Mouse (Mus musculus): ENCODE measurements around the gene Ndufa13. TPM values are rescaled to one million over a fixed set of nuclear protein-coding genes. Genes with fewer than 3 reads are reported as not detected.
"Not testable (repeated sequence)": the region's sequence is repeated elsewhere in the genome, so short reads cannot be mapped to it uniquely, and the experiment has no call there.

Ndufa13 gene
- total RNA-seq (2022): 100 to 1,000 TPM; 248 to 328 (median 285) TPM

- DNase-seq (ENCODE audit: low spot score in 2 of 2): peak in 1 of 2 experiments; percentile 28
These were observed at the start of gene Ndufa13, which contains the start of the genes Tssk6 and Yjefn3 for GRCm38 (mm10) chr8:69902163-69903062. Ndufa13 (minus strand) TSS chr8:69902558. Tssk6 (plus strand) TSS chr8:69902184. Yjefn3 (minus strand) TSS chr8:69902712.

DNA sequence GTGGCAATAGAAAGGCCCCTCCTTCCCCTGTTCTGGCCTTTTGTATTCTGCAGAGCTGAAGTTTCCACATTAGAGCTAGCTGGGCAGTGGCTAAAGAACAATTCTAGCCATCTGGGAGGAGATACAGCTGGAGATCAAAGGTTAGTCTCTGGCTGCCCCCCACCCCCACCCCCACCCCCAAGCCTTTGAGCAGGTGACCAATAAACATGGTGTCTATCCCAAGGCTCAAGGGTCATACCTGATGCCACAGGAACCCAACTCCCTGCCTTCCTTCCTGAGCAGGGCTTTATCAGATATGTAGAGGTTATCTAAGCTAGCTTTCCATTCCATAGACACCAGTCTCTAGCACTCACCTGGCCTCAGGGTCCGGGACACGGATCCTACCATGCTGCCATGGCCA, 47.9 kb upstream of the Ndufa13 start:
- DNase-seq (ENCODE audit: low spot score in 2 of 2): no peak

GRCm38 (mm10) chr8:69942495-69942894, 40.1 kb upstream of the Ndufa13 start:
- DNase-seq (ENCODE audit: low spot score in 2 of 2): not testable (repeated sequence)

- no peak for DNase-seq (ENCODE audit: low spot score in 2 of 2)
These were observed 38.0 kb upstream of the Ndufa13 start for GRCm38 (mm10) chr8:69940386-69940785.

DNA sequence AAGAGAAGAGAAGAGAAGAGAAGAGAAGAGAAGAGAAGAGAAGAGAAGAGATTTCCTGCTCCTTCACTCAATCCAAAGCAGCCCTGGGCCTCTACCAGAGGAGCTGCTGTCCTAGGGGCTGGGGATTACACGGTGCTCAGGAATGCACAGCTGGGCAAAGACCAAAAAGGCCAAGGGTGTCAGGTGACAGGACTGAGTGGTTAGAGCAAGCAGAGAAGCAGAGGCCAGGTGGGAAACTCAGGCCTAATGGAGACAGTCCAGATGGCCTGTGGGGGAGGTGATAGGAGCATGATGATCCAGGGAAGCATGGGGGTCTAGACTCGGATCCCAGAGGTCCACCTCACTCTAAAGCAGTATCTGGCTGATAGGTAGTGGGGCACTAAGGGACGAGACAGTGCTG, 37.3 kb upstream of the Ndufa13 start:
- peak; percentile 46 to 73 for DNase-seq (ENCODE audit: low spot score in 2 of 2)

DNA sequence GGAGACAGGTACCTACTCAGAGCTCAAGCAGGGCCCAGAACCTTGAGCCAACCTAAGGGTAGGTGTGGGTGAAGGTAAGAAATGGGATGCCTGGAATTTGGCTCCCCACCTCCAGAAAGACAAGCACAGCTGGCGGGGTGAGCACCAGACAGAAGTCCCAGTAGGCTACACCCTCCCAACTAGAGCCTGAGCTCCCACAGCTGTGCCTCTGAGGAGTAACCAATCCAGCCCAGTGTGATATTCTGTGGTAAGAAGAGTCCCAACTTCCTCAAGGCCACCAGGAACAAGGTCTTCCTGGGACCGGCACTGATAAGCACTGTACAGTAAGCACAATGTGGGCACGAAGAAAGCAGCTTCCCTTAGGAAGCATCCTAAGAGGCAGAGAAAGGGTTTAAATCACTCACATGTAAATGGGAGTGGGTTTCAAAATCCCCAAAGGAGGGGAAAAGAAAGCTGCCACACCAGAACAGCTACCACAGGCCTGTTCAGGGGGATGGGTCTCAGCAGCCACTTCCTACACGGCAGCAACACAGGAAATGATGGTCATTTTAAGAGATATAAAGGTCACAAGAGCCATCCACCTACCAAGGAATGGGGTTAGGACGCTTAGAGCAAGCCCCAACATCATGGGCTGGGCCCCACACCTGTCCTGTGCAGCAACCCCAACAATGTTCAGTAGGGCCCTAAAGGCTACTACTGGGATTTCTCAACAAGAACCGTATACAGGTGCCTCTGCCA, 36.1 kb upstream of the Ndufa13 start:
- DNase-seq (ENCODE audit: low spot score in 2 of 2): no peak

GRCm38 (mm10) chr8:69937466-69937865, 35.1 kb upstream of the Ndufa13 start:
- no peak for DNase-seq (ENCODE audit: low spot score in 2 of 2)

GRCm38 (mm10) chr8:69936050-69936794, 33.9 kb upstream of the Ndufa13 start:
- DNase-seq (ENCODE audit: low spot score in 2 of 2): no peak

- no peak for DNase-seq (ENCODE audit: low spot score in 2 of 2)
These were observed 33.1 kb upstream of the Ndufa13 start for GRCm38 (mm10) chr8:69935431-69935830.

GRCm38 (mm10) chr8:69934582-69934981, 32.2 kb upstream of the Ndufa13 start:
- DNase-seq (ENCODE audit: low spot score in 2 of 2): no peak

DNA sequence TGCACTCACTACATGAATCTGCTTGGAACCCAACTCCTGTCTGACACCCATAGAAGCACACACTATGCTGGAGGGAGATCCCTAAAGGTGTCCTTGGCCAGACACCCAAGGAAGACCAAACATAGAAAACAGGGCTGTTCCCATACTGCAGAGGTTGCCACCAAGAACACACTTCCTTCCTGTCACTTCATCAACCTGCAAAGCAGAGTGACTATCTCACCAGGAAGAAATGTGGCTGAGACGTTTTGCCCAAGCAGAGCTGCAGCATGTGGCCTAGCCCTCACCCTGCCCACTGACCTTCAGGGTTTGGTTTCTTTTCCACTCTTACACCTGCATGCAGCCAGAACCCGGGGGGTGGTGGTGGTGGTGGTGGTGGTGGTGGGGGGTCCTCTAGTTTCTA, 31.5 kb upstream of the Ndufa13 start:
- DNase-seq (ENCODE audit: low spot score in 2 of 2): no peak

DNA sequence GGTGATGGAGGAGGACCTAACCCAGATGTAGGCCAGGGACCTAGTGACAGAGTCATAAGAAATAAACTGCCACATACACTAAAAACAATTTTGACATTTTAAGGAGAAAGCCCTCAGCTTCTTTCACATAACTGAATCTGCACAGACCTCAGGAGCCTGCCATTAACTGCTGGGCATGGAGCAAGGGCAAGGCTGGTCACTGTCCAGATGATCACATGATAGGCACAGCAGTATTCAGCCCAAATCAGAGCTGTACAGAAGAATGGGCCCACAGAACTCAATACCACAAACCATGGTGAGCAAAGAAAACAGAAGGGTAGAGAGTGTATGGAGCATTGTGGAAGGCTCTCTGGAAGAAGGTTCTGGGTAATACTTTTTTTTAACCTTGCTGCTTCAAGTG, 24.5 kb upstream of the Ndufa13 start:
- DNase-seq (ENCODE audit: low spot score in 2 of 2): no peak

DNA sequence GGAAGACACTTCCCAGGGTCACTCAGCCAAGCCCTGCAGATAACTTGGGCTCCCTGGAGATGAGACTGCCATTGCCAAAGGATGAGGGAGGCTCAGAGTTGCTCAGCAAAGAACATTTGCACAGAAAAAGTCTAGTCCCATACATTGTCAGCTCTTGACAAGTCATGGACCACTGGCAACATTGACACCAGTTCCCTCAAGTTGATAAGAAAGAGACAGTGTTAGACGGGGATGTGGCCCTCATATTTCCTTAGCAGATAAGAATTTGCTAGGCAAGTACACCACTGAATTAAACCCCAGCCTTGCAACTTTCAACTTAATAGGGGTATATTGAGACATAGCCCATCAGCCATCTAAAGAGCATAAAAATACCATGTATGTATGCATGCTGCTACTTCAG, 21.6 kb upstream of the Ndufa13 start:
- no peak for DNase-seq (ENCODE audit: low spot score in 2 of 2)

- DNase-seq (ENCODE audit: low spot score in 2 of 2): no peak
These were observed 18.8 kb upstream of the Ndufa13 start for GRCm38 (mm10) chr8:69921141-69921540.

DNA sequence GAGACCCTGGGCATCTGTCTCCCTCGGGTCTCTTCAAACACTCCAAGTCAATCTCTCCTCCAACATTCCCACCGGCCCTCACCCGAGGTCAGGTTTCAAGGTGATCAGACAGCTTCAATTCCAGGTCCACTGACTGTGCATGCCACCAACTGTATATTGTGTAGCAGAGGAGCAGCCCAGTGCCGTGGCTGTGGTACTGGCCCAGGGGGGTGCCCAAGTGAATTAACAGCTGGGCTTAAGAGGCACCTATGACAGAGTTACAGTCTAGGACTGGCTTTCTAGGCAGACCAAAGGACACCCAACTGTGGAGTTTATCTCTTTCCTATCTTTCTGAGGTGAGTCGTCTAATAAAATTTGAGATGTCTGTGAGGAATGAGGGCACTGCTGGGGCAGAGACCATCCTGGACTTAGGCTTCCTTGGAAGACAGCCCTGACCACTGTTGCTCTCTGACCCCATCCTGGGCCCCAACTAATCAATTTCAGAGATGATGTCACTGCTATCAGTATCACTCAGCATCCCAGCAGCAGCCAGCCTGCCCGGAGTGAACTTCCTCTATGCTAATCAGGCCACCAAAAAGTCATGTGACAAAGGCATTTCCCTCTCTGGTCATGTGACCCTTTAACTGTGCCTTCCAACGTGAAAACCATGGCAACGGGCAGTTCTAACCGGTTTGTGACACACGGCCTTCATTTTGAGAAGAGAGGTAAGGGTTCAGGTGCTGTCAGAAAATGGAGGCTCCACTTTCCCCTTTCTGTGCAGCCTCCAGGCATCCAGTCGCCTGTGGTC, 17.7 kb upstream of the Ndufa13 start:
- no peak for DNase-seq (ENCODE audit: low spot score in 2 of 2)

GRCm38 (mm10) chr8:69919010-69919409, 16.7 kb upstream of the Ndufa13 start:
- DNase-seq (ENCODE audit: low spot score in 2 of 2): peak in 1 of 2 experiments; percentile 52

- no peak for DNase-seq (ENCODE audit: low spot score in 2 of 2)
These were observed 16.1 kb upstream of the Ndufa13 start for GRCm38 (mm10) chr8:69918506-69918905.

DNA sequence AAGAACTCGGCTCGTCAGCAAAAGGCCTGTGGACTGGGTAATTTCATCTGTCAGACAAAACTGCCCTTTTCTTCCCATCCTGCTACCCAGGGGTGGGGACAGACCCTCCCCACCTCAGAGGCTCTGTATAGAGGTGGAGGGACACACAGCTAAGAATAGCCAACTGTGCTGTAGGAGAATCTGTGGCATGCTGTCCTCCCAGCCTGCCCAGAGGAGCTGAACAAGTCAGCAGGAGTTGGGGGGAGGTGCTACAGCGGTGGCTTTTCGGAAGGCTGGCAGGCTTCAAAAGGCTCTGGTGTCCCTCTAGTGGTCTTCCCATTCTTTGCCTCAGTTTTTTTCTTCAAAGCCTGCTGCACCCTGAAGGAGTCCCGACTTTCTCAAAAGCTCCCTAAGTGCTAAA, 13.4 kb upstream of the Ndufa13 start:
- peak in 1 of 2 experiments; percentile 18 for DNase-seq (ENCODE audit: low spot score in 2 of 2)

DNA sequence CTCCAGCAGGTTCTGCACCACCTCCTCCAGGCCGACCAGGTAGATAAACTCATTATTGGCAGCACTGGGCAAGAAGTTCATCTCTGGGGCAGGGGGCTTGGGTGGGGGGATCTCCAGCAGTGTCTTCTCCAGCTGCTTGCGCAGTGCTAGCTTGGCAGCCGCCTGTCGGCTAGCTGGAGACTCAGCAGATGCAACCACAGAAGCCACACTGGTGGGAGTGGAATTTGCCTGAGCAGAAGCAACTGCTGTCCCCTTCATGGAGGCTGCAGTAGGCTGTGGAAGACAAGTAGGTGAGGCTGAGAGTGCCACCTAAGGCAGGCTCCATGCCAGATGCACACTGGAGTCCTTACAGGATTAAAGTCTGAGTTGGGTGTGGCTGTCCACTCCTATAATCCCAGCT, 12.2 kb upstream of the Ndufa13 start:
- no peak for DNase-seq (ENCODE audit: low spot score in 2 of 2)

- no peak for DNase-seq (ENCODE audit: low spot score in 2 of 2)
These were observed 10.2 kb upstream of the Ndufa13 start for GRCm38 (mm10) chr8:69912478-69913074.
